Mouse (Mus musculus) embryonic facial prominence, embryonic 11.5 days (tissue): Measurements from ENCODE around the gene Adcy3. TPM values are rescaled to one million over a fixed set of nuclear protein-coding genes. Genes with fewer than 3 reads are reported as not detected.

Experiments
- ATAC-seq: fragments of 200-750 bp; cut with Nextera tagmentation; replicated peaks from 2 replicates; pipeline ENCODE4 v1.8.0; 2017; ENCODE audit warnings: low read depth; ENCODE audit not compliant: insufficient number of reproducible peaks, low FRiP score, low TSS enrichment
- DNase-seq: peaks from one replicate; pipeline ENCODE4 v3.0.0-alpha.2; 2015; ENCODE audit warnings: low spot score
- H3K27ac ChIP-seq: fragments of 300-500 bp; sonication (generic); replicated peaks from 2 replicates; pipeline ENCODE4 v1.5.1; 2014; ENCODE audit warnings: mild to moderate bottlenecking, low read depth, low read length, control low read depth
- H3K27me3 ChIP-seq: fragments of 300-500 bp; sonication (generic); 2 replicates; pipeline ENCODE4 v1.6.1; 2014; ENCODE audit warnings: mild to moderate bottlenecking, low read length, moderate library complexity, mixed read lengths; ENCODE audit not compliant: control insufficient read depth, insufficient read depth
- H3K36me3 ChIP-seq: fragments of 300-500 bp; sonication (generic); replicated peaks from 2 replicates; pipeline ENCODE4 v1.6.1; 2014; ENCODE audit warnings: low read depth, mild to moderate bottlenecking, low read length, moderate library complexity, mixed read lengths; ENCODE audit not compliant: control insufficient read depth, insufficient read depth
- H3K4me1 ChIP-seq: fragments of 300-500 bp; sonication (generic); 2 replicates; pipeline ENCODE4 v1.6.1; 2014; ENCODE audit warnings: low read length, mixed read lengths; ENCODE audit not compliant: control insufficient read depth, insufficient read depth
- H3K4me2 ChIP-seq: fragments of 300-500 bp; sonication (generic); 2 replicates; pipeline ENCODE4 v1.6.1; 2014; ENCODE audit warnings: low read depth, mild to moderate bottlenecking, control low read depth, low read length, moderate library complexity
- H3K4me3 ChIP-seq: fragments of 300-500 bp; sonication (generic); 2 replicates; pipeline ENCODE4 v1.5.1; 2014; ENCODE audit warnings: low read depth, low read length, control low read depth
- H3K9ac ChIP-seq: fragments of 300-500 bp; sonication (generic); replicated peaks from 2 replicates; pipeline ENCODE4 v1.6.1; 2014; ENCODE audit warnings: mild to moderate bottlenecking, control low read depth, low read length
- H3K9me3 ChIP-seq: fragments of 300-500 bp; sonication (generic); replicated peaks from 2 replicates; pipeline ENCODE4 v1.6.1; 2016; ENCODE audit warnings: mild to moderate bottlenecking, low read length, inconsistent platforms, mixed read lengths; ENCODE audit not compliant: control insufficient read depth
- WGBS: fragments of 180-500 bp; shearing (Covaris S2); extraction: QIAGEN DNeasy Blood & Tissue Kit; methylation state at CpG from one replicate; pipeline ENCODE4 v1.1.7; 2014; 5-methylcytosine and 5-hydroxymethylcytosine counted together
- polyA plus RNA-seq: library from polyadenylated mRNA; unstranded; fragments of >200 nt; fragmentation: Nextera tagmentation; extraction: Ambion mirVana; gene quantifications from 2 replicates; pipeline ENCODE4 v1.2.1, GENCODE M21; 2014

The Adcy3 gene
- polyA plus RNA-seq, 1 experiment from 2014 or later = 4.0 TPM

DNA sequence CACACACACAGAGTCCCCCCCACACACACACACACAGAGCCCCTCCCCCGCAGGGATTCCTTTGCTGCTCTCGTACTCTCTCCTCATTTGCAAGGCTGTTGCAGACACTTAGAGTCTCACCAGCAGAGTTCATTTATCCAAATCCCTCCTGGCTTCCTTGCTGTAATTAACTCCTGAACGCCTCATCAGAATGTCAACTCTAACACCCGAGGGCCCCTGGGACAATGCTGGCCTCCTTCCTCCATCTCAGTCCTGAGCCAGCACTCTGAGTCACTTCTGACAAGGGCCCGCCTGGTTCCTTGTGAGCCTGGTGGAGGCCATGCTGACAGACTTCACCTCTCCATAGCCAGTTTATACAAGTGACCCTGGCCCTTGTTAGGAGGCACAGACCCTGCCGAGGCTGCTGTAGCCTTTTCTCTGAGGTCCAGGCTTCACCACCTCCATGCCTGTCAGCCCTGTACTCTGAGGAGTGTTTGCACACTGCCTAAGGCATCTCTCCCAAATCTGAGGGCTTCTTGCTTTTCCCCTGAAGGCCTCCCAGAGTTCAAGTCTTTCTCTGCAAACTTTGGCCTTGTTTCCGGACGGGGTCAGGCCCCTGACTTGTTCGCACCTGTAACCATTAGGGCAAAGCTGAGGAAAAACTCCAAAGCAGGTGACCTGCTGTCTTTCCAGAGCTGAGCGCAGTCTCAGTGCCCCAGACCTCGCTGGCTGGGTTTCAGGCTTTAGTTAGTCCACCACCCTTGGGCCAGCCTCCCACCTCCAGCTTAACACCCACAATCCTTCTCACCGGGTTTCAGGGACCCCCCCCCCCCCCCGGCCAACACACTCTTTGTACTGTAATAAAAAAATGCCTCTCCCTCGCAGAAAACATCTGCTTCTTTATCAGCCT lies 55.5 kb downstream of the Adcy3 start:
- ATAC-seq (peak; percentile 66; the same call in 1 of the 2 replicates), DNase-seq (peak; percentile 57)
- H3K9ac ChIP-seq = no peak overlapping the region
- no peaks in the 10 kb centered on the region; the same call in 1 of the 2 replicates for H3K4me1 ChIP-seq
- 26% methylated on average over 14 of the region's 14 CpGs for WGBS
- no peak overlapping the region for H3K4me3 ChIP-seq
- no peaks in the 10 kb centered on the region for H3K36me3 ChIP-seq
- no peaks in the 10 kb centered on the region for H3K27me3 ChIP-seq
- H3K4me2 ChIP-seq = no peak overlapping the region
- no peaks in the 10 kb centered on the region for H3K9me3 ChIP-seq
- H3K27ac ChIP-seq = 0 out of 2 replicates have a peak overlapping the region, but pooled peaks have one; percentile 2

- no peak overlapping the region for H3K27ac ChIP-seq
- no peak overlapping the region for H3K4me2 ChIP-seq
- H3K36me3 ChIP-seq = no peaks in the 10 kb centered on the region
- H3K9me3 ChIP-seq = no peaks in the 10 kb centered on the region
- ATAC-seq = no peak
- H3K4me1 ChIP-seq = no peaks in the 10 kb centered on the region; the same call in 1 of the 2 replicates
- H3K4me3 ChIP-seq = no peak overlapping the region
- peak; percentile 33 for DNase-seq
- no peaks in the 10 kb centered on the region for H3K27me3 ChIP-seq
- no peak overlapping the region for H3K9ac ChIP-seq
- WGBS = 39% methylated on average over 5 of the region's 5 CpGs
These were observed 56.2 kb downstream of the Adcy3 start for GRCm38 (mm10) chr12:4189060-4189447.

GRCm38 (mm10) chr12:4192514-4192913 lies 59.6 kb downstream of the Adcy3 start:
- H3K4me3 ChIP-seq = no peak overlapping the region
- H3K9ac ChIP-seq = no peak overlapping the region
- no peak for ATAC-seq
- 58% methylated on average over 6 of the region's 6 CpGs for whole genome bisulfite sequencing
- H3K9me3 ChIP-seq = no peaks in the 10 kb centered on the region
- no peak overlapping the region for H3K27ac ChIP-seq
- H3K36me3 ChIP-seq = no peaks in the 10 kb centered on the region
- peak; percentile 9 for DNase-seq
- no peaks in the 10 kb centered on the region for H3K27me3 ChIP-seq
- no peaks in the 10 kb centered on the region; the same call in 1 of the 2 replicates for H3K4me1 ChIP-seq
- no peak overlapping the region for H3K4me2 ChIP-seq

DNA sequence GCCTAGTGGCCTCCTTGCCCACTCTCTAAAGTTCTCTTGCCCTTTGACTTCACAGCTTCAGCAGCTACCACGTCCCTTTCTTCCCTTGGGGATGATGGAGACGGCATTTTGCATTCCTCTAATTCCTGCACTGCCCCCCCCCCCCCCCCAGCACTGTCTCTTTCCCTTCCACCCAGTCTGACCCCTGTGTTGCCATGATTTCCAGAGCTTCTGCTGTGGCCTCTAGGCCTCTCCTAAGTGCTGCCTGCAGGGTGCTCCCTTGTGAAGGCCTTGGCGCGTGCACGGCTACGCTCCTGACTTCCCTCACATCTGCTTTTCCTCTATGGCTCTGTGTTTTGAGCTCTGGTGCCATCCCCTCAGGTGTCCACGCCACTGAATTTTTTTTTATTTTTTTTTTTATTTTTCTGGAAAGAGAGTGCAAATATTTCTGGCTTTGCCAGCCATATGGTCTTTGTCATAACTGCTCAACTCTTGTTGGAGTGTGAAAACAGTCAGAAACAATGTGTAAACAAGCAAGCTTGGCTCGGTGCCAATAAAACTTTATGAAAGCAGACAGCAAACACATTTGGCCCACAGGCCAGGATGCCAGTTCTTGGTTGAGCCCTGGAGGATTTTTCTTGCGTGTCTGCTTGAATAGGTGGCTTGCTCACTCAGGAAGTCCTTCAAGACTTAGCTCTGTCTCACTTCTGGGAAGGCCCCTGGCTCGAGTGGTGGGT lies 60.3 kb downstream of the Adcy3 start:
- no peaks in the 10 kb centered on the region for H3K9me3 ChIP-seq
- H3K4me3 ChIP-seq = no peak overlapping the region
- no peak overlapping the region for H3K4me2 ChIP-seq
- no peaks in the 10 kb centered on the region for H3K36me3 ChIP-seq
- DNase-seq (peak; percentile 48), ATAC-seq (no peak)
- no peak overlapping the region for H3K27ac ChIP-seq
- no peaks in the 10 kb centered on the region for H3K27me3 ChIP-seq
- WGBS = 48% methylated on average over 10 of the region's 10 CpGs
- H3K9ac ChIP-seq = no peak overlapping the region
- no peaks in the 10 kb centered on the region; the same call in 1 of the 2 replicates for H3K4me1 ChIP-seq

DNA sequence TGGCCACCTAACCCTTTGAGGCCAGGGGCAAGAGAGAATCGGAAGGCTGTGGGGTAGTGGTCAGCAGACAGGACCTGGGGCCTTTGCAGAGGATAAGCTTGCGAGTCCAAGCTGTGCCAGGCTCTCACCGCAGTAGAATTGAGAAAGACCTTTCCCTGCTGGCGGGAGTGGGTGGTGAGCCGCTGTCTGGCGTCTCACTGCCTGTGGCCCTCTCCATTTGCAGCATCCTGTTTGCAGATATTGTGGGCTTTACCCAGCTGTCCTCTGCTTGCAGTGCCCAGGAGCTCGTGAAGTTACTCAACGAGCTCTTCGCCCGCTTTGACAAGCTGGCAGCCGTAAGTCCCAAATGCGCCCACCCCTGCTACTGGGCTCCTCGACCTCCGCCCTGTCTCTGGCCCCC lies 61.7 kb downstream of the Adcy3 start:
- DNase-seq (no peak), ATAC-seq (no peak)
- Histone ChIP-seq H3K9me3 (no peaks in the 10 kb centered on the region), H3K4me2 (no peak overlapping the region), H3K27me3 (no peaks in the 10 kb centered on the region), H3K27ac (no peak overlapping the region), H3K4me1 (no peaks in the 10 kb centered on the region; the same call in 1 of the 2 replicates), H3K36me3 (no peaks in the 10 kb centered on the region), H3K9ac (no peak overlapping the region), H3K4me3 (no peak overlapping the region)
- WGBS = 91% methylated on average over 14 of the region's 14 CpGs

GRCm38 (mm10) chr12:4198702-4199101 lies 65.8 kb downstream of the Adcy3 start:
- no peaks in the 10 kb centered on the region for H3K27me3 ChIP-seq
- no peak overlapping the region for H3K4me3 ChIP-seq
- DNase-seq = no peak
- 91% methylated on average over 4 of the region's 4 CpGs for WGBS
- no peaks in the 10 kb centered on the region for H3K36me3 ChIP-seq
- H3K9me3 ChIP-seq = no peaks in the 10 kb centered on the region
- H3K4me2 ChIP-seq = no peak overlapping the region
- no peak for ATAC-seq
- no peak overlapping the region for H3K9ac ChIP-seq
- H3K4me1 ChIP-seq = no peaks in the 10 kb centered on the region
- no peak overlapping the region for H3K27ac ChIP-seq

- no peaks in the 10 kb centered on the region for H3K4me1 ChIP-seq
- no peak overlapping the region for H3K4me3 ChIP-seq
- WGBS = 95% methylated on average over 11 of the region's 11 CpGs
- H3K36me3 ChIP-seq = no peaks in the 10 kb centered on the region
- no peak overlapping the region for H3K27ac ChIP-seq
- H3K4me2 ChIP-seq = no peak overlapping the region
- ATAC-seq = no peak
- no peak overlapping the region for H3K9ac ChIP-seq
- no peaks in the 10 kb centered on the region for H3K9me3 ChIP-seq
- H3K27me3 ChIP-seq = no peaks in the 10 kb centered on the region
- DNase-seq = no peak
These were observed 66.4 kb downstream of the Adcy3 start for GRCm38 (mm10) chr12:4199271-4199670.
